Mouse (Mus musculus) stomach, embryonic 14.5 days (tissue): ENCODE results near the gene Fam189a2. TPM values are rescaled to one million over a fixed set of nuclear protein-coding genes. Genes with fewer than 3 reads are reported as not detected.

ENCODE experiments used
- ATAC-seq: fragments of 200-750 bp; cut with Nextera tagmentation; 2 replicates; pipeline ENCODE4 v1.8.0; 2017; ENCODE audit warnings: low read depth, moderate TSS enrichment; ENCODE audit not compliant: insufficient number of reproducible peaks, insufficient read depth, low FRiP score
- H3K27ac ChIP-seq: fragments of 300-500 bp; sonication (generic); 2 replicates; pipeline ENCODE4 v1.5.1; 2014; ENCODE audit warnings: mild to moderate bottlenecking, low read length, moderate library complexity, mixed read lengths
- H3K27me3 ChIP-seq: fragments of 300-500 bp; sonication (generic); 2 replicates; pipeline ENCODE4 v1.6.1; 2014; ENCODE audit warnings: low read length, control low read depth, mixed read lengths; ENCODE audit not compliant: control insufficient read depth, insufficient read depth
- H3K36me3 ChIP-seq: fragments of 300-500 bp; sonication (generic); 2 replicates; pipeline ENCODE4 v1.6.1; 2014; ENCODE audit warnings: mild to moderate bottlenecking, control low read depth, low read length, moderate library complexity, mixed read lengths; ENCODE audit not compliant: control insufficient read depth, insufficient read depth
- H3K4me1 ChIP-seq: fragments of 300-500 bp; sonication (generic); 2 replicates; pipeline ENCODE4 v1.6.1; 2014; ENCODE audit warnings: low read length, control low read depth, mixed read lengths; ENCODE audit not compliant: control insufficient read depth, insufficient read depth
- H3K4me2 ChIP-seq: fragments of 300-500 bp; sonication (generic); replicated peaks from 2 replicates; pipeline ENCODE4 v1.6.1; 2014; ENCODE audit warnings: low read depth, low read length, control low read depth
- H3K4me3 ChIP-seq: fragments of 300-500 bp; sonication (generic); 2 replicates; pipeline ENCODE4 v1.5.1; 2014; ENCODE audit warnings: low read depth, low read length, control low read depth
- H3K9ac ChIP-seq: fragments of 300-500 bp; sonication (generic); replicated peaks from 2 replicates; pipeline ENCODE4 v1.6.1; 2014; ENCODE audit warnings: low read depth, mild to moderate bottlenecking, control low read depth, low read length, moderate library complexity, mixed read lengths
- H3K9me3 ChIP-seq: fragments of 300-500 bp; sonication (generic); 2 replicates; pipeline ENCODE4 v1.6.1; 2016; ENCODE audit warnings: low read depth, low read length, control low read depth; ENCODE audit not compliant: control insufficient read depth
- whole genome bisulfite sequencing: fragments of 180-500 bp; shearing (Covaris S2); extraction: QIAGEN DNeasy Blood & Tissue Kit; methylation state at CpG from one replicate; pipeline ENCODE4 v1.1.7; 2014; 5-methylcytosine and 5-hydroxymethylcytosine counted together
- polyA plus RNA-seq: library from polyadenylated mRNA; unstranded; fragments of >200 nt; fragmentation: Nextera tagmentation; extraction: Ambion mirVana; gene quantifications from 2 replicates; pipeline ENCODE4 v1.2.1, GENCODE M21; 2014

Fam189a2 gene
- polyA plus RNA-seq, 1 experiment from 2014 or later: 0.62 TPM

DNA sequence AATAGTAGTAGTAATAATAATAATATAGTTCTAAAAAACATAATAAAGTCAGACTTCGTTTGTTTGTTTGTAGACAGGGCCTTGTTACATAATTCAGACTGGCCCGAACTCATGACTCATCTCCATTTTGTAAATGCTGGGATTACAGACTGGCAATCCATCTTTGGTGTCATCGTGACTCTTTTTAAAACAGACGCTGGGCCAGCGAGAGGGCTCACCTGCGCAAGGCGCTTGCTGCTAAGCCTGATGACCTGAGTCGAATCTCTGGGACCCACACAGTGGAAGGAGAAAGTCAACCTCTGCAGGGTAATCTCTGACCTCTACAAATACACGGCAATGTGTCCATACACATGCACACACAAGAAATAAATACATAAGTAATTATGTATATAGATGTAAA is 64.4 kb downstream of the Fam189a2 start:
- no peak overlapping the region for H3K9ac ChIP-seq
- no peak overlapping the region for H3K4me3 ChIP-seq
- no peaks in the 10 kb centered on the region for H3K27me3 ChIP-seq
- ATAC-seq: no peak
- H3K27ac ChIP-seq: no peak overlapping the region; the same call in 1 of the 2 replicates
- H3K4me2 ChIP-seq: no peak overlapping the region
- H3K9me3 ChIP-seq: no peaks in the 10 kb centered on the region
- WGBS: 77% methylated on average over 9 of the region's 9 CpGs
- H3K4me1 ChIP-seq: peaks cover 3% of the 10 kb centered on the region; the same call in 1 of the 2 replicates
- H3K36me3 ChIP-seq: no peaks in the 10 kb centered on the region

DNA sequence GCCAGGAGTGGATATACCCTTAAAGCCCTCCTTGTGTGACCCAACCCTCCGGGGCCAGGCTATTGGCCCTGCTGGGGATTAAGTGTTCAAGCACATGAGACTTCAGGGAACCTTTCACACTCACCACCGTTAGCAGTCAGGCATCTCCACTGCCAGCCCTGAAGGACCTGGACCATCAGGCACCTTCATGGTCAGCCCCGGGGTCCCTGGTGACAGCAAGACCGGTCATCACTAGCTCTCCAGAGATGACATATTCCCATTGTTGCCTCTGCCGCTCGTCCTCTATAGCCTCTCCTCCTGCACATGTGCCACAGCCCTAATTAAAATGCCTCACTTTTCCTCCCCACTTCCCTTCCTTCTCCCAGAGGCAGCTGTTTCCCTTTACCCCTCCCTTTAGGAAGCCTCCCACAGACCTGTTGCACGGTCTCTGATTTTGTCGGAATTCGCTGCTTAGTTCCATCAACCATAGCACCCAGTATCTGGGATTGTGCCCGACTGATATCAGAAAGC is 66.4 kb downstream of the Fam189a2 start:
- no peak for ATAC-seq

DNA sequence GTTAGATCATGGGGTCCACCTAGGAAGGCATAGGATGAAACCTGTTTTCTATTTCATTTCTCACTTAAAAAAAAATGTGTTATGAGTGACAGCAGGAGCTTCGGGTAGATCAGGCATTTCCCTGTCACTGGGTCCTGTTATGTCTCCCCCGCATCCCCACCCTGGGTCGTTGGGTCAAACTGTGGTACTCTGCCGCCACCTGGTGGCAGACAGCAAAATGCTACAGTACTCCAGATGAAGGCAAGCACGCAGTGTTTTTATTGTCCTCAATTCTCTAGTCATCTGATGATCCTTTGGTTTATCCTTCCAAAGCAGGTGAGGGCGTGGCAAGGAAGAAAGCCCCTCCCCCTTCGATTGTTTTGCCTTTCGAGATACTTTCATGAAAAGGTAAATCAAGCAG is 69.3 kb downstream of the Fam189a2 start:
- Histone ChIP-seq H3K4me3 (no peak overlapping the region), H3K4me1 (no peaks in the 10 kb centered on the region), H3K27ac (no peak overlapping the region), H3K9me3 (no peaks in the 10 kb centered on the region), H3K9ac (no peak overlapping the region), H3K27me3 (no peaks in the 10 kb centered on the region), H3K36me3 (no peaks in the 10 kb centered on the region), H3K4me2 (no peak overlapping the region)
- ATAC-seq: 0 out of 2 replicates have a peak, but pooled peaks have one; percentile 23
- 3% methylated on average over 8 of the region's 8 CpGs for WGBS

More for the DNA sequence above, 66.4 kb downstream of the Fam189a2 start:
- H3K4me1 ChIP-seq: peaks cover 3% of the 10 kb centered on the region; the same call in 1 of the 2 replicates
- H3K27me3 ChIP-seq: no peaks in the 10 kb centered on the region
- H3K36me3 ChIP-seq: no peaks in the 10 kb centered on the region
- no peak overlapping the region for H3K9ac ChIP-seq
- H3K4me3 ChIP-seq: no peak overlapping the region
- no peak overlapping the region for H3K27ac ChIP-seq
- no peak overlapping the region for H3K4me2 ChIP-seq
- no peaks in the 10 kb centered on the region for H3K9me3 ChIP-seq
- WGBS: 76% methylated on average over 10 of the region's 10 CpGs

DNA sequence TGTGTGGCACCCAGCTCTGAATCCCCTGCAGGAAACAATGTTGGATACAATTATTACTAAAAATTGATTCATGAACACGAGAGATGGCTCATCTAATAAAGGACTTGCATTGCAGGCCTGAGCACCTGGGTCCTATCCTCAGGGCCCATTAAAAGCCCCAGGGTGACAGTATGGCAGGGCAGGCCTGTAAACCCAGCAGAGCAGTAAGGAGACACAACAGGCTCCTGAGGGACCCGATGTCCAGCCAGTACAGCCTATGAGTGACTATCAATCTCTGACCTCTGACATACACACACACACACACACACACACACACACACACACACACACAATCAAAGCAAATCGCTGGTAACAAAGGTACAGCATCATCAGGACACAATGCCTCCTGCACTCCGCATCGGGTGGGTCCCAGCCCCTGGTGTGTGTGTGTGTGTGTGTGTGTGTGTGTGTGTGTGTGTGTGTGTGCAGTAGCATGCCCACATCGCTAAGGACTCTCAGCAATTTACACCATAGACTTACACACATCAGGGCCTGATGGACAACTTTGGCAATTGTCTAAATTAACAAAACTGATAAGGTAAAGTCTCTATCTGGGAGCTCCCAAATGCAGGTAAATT is 69.9 kb downstream of the Fam189a2 start:
- no peak for ATAC-seq
- Histone ChIP-seq H3K27me3 (no peaks in the 10 kb centered on the region), H3K27ac (no peak overlapping the region), H3K9ac (no peak overlapping the region), H3K4me3 (no peak overlapping the region), H3K9me3 (no peaks in the 10 kb centered on the region), H3K4me1 (no peaks in the 10 kb centered on the region), H3K4me2 (no peak overlapping the region), H3K36me3 (no peaks in the 10 kb centered on the region)
- 78% methylated on average over 6 of the region's 6 CpGs for WGBS

DNA sequence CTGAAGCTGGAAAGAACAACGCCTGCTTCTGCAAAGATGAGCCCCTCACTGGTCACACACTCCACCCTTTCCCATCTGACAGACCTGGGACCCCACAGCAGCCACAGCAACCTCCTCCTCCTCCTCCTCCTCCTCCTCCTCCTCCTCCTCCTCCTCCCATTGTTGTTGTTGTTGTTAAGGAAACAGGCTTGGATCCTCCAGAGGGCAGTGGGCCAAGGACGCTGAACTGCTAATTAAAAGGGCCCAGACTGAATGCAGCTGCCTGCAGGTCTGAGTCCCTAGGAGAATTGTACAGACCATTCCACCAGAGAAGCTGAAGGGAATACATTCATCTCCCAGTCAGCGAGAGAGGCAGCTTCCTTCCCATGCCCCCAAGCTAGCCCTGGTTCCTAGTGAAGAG is 70.5 kb downstream of the Fam189a2 start:
- no peak overlapping the region for H3K27ac ChIP-seq
- no peaks in the 10 kb centered on the region for H3K36me3 ChIP-seq
- no peaks in the 10 kb centered on the region for H3K4me1 ChIP-seq
- H3K4me2 ChIP-seq: no peak overlapping the region
- ATAC-seq: no peak
- H3K9ac ChIP-seq: no peak overlapping the region
- no peaks in the 10 kb centered on the region for H3K27me3 ChIP-seq
- WGBS: 54% methylated on average over 3 of the region's 3 CpGs
- no peaks in the 10 kb centered on the region for H3K9me3 ChIP-seq
- no peak overlapping the region for H3K4me3 ChIP-seq

DNA sequence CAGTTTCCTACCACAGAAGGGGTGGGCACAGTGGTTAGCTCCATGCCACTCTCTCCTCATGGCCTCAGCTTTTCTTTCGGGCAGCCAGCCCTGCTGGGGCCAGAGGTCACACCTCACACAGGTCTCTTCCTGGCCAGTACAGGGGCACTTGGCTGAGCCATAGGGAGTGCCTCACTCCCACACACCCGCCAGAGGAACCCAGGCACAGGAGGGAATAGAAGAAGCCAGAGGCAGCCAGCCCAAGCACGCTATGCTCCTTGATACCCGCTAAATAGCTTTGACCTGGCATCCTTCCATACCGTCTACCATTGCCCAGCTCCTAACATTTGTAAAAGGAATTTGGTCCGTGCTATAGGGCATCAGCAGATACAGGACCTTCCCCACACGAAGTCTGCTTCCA is 70.9 kb downstream of the Fam189a2 start:
- no peaks in the 10 kb centered on the region for H3K27me3 ChIP-seq
- H3K36me3 ChIP-seq: no peaks in the 10 kb centered on the region
- H3K9ac ChIP-seq: no peak overlapping the region
- H3K27ac ChIP-seq: no peak overlapping the region
- H3K4me3 ChIP-seq: no peak overlapping the region
- WGBS: 64% methylated on average over 7 of the region's 7 CpGs
- no peaks in the 10 kb centered on the region for H3K4me1 ChIP-seq
- no peak overlapping the region for H3K4me2 ChIP-seq
- no peaks in the 10 kb centered on the region for H3K9me3 ChIP-seq
- ATAC-seq: peak; percentile 21; the same call in 1 of the 2 replicates

DNA sequence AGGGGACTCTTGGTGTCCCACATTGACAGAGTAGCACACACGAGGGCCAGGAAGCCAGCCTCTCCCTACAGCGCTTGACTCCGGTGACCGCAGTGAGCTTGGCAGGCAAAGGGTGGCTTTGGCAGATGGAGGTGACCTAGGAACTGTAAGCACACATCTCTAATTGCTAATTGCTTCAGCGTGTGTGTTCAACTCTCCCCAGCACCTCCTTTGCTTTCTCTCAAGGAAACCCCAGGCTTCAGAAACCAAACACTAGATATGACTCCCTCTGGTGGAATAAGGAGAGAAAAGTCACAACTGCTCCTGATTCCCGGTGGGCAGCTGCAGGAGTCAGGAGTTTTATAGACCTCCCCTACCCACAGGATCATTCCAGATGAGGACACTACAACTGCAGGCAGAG is 71.9 kb downstream of the Fam189a2 start:
- H3K9me3 ChIP-seq: no peaks in the 10 kb centered on the region
- no peak overlapping the region for H3K9ac ChIP-seq
- H3K4me1 ChIP-seq: no peaks in the 10 kb centered on the region
- no peak overlapping the region for H3K4me3 ChIP-seq
- no peaks in the 10 kb centered on the region for H3K36me3 ChIP-seq
- H3K4me2 ChIP-seq: no peak overlapping the region
- H3K27me3 ChIP-seq: no peaks in the 10 kb centered on the region
- WGBS: 44% methylated on average over 6 of the region's 6 CpGs
- no peak overlapping the region for H3K27ac ChIP-seq
- ATAC-seq: no peak

DNA sequence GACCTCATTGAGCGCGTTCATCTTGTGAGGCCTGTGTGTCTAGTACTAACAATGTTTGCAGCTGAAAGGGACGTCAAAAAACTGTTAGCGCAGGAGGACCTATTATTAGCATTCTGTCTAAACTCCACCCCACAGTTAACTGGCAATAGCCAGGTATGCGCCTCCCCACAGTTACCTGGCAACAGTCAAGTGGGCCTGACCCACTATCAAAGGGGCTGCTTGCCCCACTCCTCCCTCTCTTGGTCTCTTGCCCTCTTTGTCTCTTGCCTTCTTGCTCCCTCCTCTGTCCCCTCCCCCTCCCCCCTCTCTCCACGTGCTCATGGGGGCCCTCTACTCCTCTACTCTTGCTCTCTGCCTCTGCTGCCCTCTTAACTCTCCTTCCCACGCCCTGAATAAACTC is 73.3 kb downstream of the Fam189a2 start:
- H3K4me1 ChIP-seq: no peaks in the 10 kb centered on the region
- H3K4me3 ChIP-seq: no peak overlapping the region
- no peaks in the 10 kb centered on the region for H3K9me3 ChIP-seq
- H3K9ac ChIP-seq: no peak overlapping the region
- ATAC-seq: 0 out of 2 replicates have a peak, but pooled peaks have one; percentile 24
- H3K4me2 ChIP-seq: no peak overlapping the region
- H3K27me3 ChIP-seq: no peaks in the 10 kb centered on the region
- WGBS: 53% methylated on average over 7 of the region's 7 CpGs
- H3K36me3 ChIP-seq: no peaks in the 10 kb centered on the region
- H3K27ac ChIP-seq: no peak overlapping the region
